Mouse (Mus musculus) ES-E14 (cell line): Measurements from ENCODE around the gene Cdc7. TPM values are rescaled to one million over a fixed set of nuclear protein-coding genes. Genes with fewer than 3 reads are reported as not detected.

Experiments
- DNase-seq: peaks from one replicate; pipeline ENCODE4 v3.0.0-alpha.2; 2013; ENCODE audit warnings: low read depth, low spot score
- H3K27ac ChIP-seq: 2 replicates; pipeline ENCODE4 v1.5.1; 2012; ENCODE audit warnings: low read depth, mild to moderate bottlenecking, low read length, moderate library complexity, mixed read lengths; ENCODE audit not compliant: poor library complexity, insufficient read depth, severe bottlenecking
- H3K36me3 ChIP-seq: 2 replicates; pipeline ENCODE4 v1.6.1; 2012; ENCODE audit warnings: mild to moderate bottlenecking, low read length, moderate library complexity, mixed read lengths; ENCODE audit not compliant: control insufficient read depth, poor library complexity, insufficient read depth, severe bottlenecking
- H3K4me1 ChIP-seq, 2 experiments: fragments of 150-350 bp in 1 of 2; sonication (generic) in 1 of 2; 2 replicates each; pipeline ENCODE4 v1.6.1; 2012; ENCODE audit warnings: low read length in 2 of 2, mild to moderate bottlenecking in 1 of 2, mixed read lengths in 1 of 2; ENCODE audit not compliant: control insufficient read depth in 2 of 2, insufficient read depth in 2 of 2, poor library complexity in 1 of 2
- H3K4me3 ChIP-seq, 2 experiments: fragments of 150-350 bp in 1 of 2; sonication (generic) in 1 of 2; 2 replicates each; pipeline ENCODE4 v1.5.1; 2012; ENCODE audit warnings: low read length in 2 of 2, low read depth in 1 of 2, mild to moderate bottlenecking in 1 of 2, mixed read lengths in 1 of 2; ENCODE audit not compliant: insufficient read depth in 1 of 2, poor library complexity in 1 of 2, severe bottlenecking in 1 of 2
- H3K9ac ChIP-seq: 2 replicates; pipeline ENCODE4 v1.6.1; 2012; ENCODE audit warnings: low read depth, mild to moderate bottlenecking, low read length, mixed read lengths; ENCODE audit not compliant: poor library complexity, insufficient read depth, severe bottlenecking
- H3K9me3 ChIP-seq: fragments of 150-350 bp; sonication (generic); 2 replicates; pipeline ENCODE4 v1.6.1; 2012; ENCODE audit warnings: low read depth, mild to moderate bottlenecking, low read length; ENCODE audit not compliant: control insufficient read depth, insufficient read depth
- CHD2 ChIP-seq: IDR thresholded peaks from 2 replicates; pipeline ENCODE4 v1.6.1; 2014; ENCODE audit warnings: mild to moderate bottlenecking, low read depth, low read length, inconsistent platforms
- HCFC1 ChIP-seq: IDR thresholded peaks from 2 replicates; pipeline ENCODE4 v1.6.1; 2012; ENCODE audit warnings: low read length, inconsistent platforms, borderline replicate concordance; ENCODE audit not compliant: insufficient read depth
- MAFK ChIP-seq: IDR thresholded peaks from 2 replicates; pipeline ENCODE4 v1.6.1; 2014; ENCODE audit warnings: mild to moderate bottlenecking, low read depth, low read length, inconsistent platforms; ENCODE audit not compliant: insufficient read depth
- ZC3H11A ChIP-seq: IDR thresholded peaks from 2 replicates; pipeline ENCODE4 v1.6.1; 2012; ENCODE audit warnings: low read depth, mild to moderate bottlenecking, inconsistent platforms, low read length, borderline replicate concordance
- ZNF384 ChIP-seq: IDR thresholded peaks from 2 replicates; pipeline ENCODE4 v1.6.1; 2012; ENCODE audit warnings: low read depth, low read length, inconsistent platforms
- in situ Hi-C, 2 experiments: fragments of 600-800 bp; cut with MboI; formaldehyde crosslinking; loops; one replicate each; pipeline ENCODE4 v1.15.1; 2025; ENCODE audit warnings: low sequenced_read_pairs in 2 of 2, inconsistent platforms in 1 of 2; ENCODE audit not compliant: unreplicated experiment in 2 of 2
- total RNA-seq: library from RNA; depleted of rRNA; stranded (reverse); fragments of 300-350 nt; gene quantifications from 2 replicates; pipeline ENCODE4 v1.2.3, GENCODE M21; 2012

The Cdc7 gene
- total RNA-seq, 1 experiment, result 25.3 TPM

DNA sequence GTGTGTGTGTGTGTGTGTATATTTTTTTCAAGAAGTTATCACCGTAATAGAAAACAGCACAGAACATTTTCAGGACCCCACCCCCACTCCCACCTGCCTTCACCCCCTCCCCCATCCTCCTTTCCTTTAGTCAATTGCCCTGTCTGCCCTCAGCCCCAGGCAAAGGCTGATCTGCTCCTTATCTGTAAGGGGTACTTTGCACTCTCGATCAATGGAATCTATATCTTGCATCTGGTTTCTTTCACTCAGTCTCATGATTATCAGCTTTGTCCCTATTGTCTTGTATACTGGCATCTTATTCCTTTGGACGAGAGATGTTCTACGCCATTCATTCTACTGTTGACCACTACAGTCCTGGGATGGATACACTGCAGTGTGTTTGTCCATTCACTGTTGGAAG lies 36.1 kb upstream of the Cdc7 start:
- TF ChIP-seq ZC3H11A (no peak), HCFC1 (no peak), MAFK (no peak), ZNF384 (no peak), CHD2 (no peak)
- Histone ChIP-seq H3K9ac (no peak overlapping the region), H3K4me3 (no peak overlapping the region), H3K27ac (no peak overlapping the region), H3K36me3 (no peaks in the 10 kb centered on the region), H3K4me1 (no peaks in the 10 kb centered on the region), H3K9me3 (no peaks in the 10 kb centered on the region)
- no peak for DNase-seq
- in situ Hi-C loops, result no loop called here

DNA sequence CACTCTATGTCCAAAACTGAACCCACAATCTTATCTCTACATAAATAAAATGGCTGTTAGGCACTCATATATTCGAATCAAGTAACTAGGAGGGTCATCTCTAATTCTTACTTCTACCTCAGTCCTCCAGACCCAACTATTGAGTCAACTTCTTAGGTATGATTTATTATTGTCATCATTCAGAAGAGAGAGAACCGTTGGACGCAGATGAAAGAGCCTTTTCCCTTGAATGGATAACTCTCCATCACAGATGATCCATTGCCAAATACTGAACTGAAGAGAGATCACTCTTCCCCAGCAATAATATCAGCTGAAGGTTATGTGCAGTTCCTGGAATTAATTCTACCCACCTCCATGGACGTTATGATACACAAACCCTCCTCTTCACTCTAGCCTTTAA lies 17.8 kb upstream of the Cdc7 start:
- no peak overlapping the region for H3K9ac ChIP-seq
- TF ChIP-seq ZC3H11A (no peak), CHD2 (no peak), ZNF384 (no peak), MAFK (no peak), HCFC1 (no peak)

DNA sequence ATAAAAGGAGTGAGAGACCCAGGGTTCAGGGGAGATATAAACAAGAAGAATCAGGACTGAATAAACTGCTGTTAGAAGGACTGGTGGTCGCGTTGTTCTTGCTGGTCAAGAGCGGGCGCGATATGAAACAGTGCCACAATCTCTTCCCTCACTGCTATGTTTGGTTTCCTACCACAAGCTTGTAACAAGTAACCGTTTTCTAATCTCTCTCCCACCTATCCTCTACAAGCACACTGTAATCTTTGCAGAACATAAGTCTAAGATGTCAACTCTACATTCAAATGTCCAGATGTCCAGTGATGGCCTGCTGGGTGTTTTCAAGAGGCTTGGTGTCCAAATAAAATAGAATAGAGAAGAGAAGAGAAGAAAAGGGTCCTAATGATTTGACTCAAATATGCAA lies 15.4 kb upstream of the Cdc7 start:
- TF ChIP-seq HCFC1 (no peak), ZNF384 (no peak), MAFK (no peak), ZC3H11A (no peak), CHD2 (no peak)
- Histone ChIP-seq H3K36me3 (no peaks in the 10 kb centered on the region), H3K9ac (no peak overlapping the region), H3K27ac (no peak overlapping the region), H3K9me3 (no peaks in the 10 kb centered on the region), H3K4me3 (no peak overlapping the region), H3K4me1 (no peaks in the 10 kb centered on the region)
- DNase-seq, result no peak
- in situ Hi-C loops, result no loop called here

More for the DNA sequence above, 17.8 kb upstream of the Cdc7 start:
- Histone ChIP-seq H3K4me3 (no peak overlapping the region), H3K36me3 (no peaks in the 10 kb centered on the region), H3K9me3 (no peaks in the 10 kb centered on the region), H3K27ac (no peak overlapping the region), H3K4me1 (no peaks in the 10 kb centered on the region)
- DNase-seq, result no peak
- in situ Hi-C loops, result no loop called here

DNA sequence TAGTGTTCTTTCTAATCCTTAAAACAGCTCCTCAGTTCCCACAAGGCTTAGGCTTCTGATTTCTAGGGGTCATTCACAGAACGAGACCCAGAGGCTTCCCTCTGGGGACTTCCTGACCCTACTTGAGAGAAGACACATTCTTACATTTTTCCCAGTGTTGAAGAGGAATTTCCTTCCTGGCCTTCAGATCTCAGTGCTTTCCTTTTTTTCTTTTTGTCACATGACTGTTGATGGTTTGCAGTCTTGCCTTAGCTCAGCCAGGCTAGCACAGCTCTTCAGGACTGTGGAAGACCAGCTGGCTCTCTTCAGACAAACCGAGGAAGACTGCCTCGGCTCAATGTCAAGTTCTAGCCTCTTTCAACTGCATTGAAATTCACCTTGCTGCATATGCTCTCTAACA lies 7.7 kb upstream of the Cdc7 start:
- H3K27ac ChIP-seq, result no peak overlapping the region
- TF ChIP-seq CHD2 (no peak), ZNF384 (no peak), MAFK (no peak), ZC3H11A (no peak), HCFC1 (no peak)
- H3K4me1 ChIP-seq, result peaks cover 0 to 3% of the 10 kb centered on the region in 2 experiments; a peak in 1 of 4 replicates
- H3K9ac ChIP-seq, result no peak overlapping the region
- H3K36me3 ChIP-seq, result no peaks in the 10 kb centered on the region
- no peaks in the 10 kb centered on the region for H3K9me3 ChIP-seq
- in situ Hi-C loops, result no loop called here
- no peak overlapping the region for H3K4me3 ChIP-seq
- DNase-seq, result no peak

- no peak for DNase-seq
- H3K36me3 ChIP-seq, result no peaks in the 10 kb centered on the region
- H3K27ac ChIP-seq, result no peak overlapping the region
- no peaks in the 10 kb centered on the region for H3K9me3 ChIP-seq
- H3K4me1 ChIP-seq, result peaks cover 0 to 3% of the 10 kb centered on the region in 2 experiments; a peak in 1 of 4 replicates
- H3K9ac ChIP-seq, result no peak overlapping the region
- in situ Hi-C loops, result no loop called here
- H3K4me3 ChIP-seq, result no peak overlapping the region
- TF ChIP-seq CHD2 (no peak), ZNF384 (no peak), ZC3H11A (no peak), HCFC1 (no peak), MAFK (no peak)
Observed at GRCm38 (mm10) chr5:106959031-106959430, 5.1 kb upstream of the Cdc7 start.
